Mouse (Mus musculus): ENCODE results near the gene Olfr659.
A peak's percentile ranks its signal among the peaks of the same experiment; 100 is the strongest.

The Olfr659 gene

GRCm38 (mm10) chr7:104666453-104666852 is at the start of gene Olfr659:
TSS of gene Olfr659 (plus strand) at chr7:104666753.
- DNase-seq (ENCODE audit: low spot score in 2 of 2), result no peak

GRCm38 (mm10) chr7:104624494-104624893 is 42.1 kb upstream of the Olfr659 start, which contains the start of gene Olfr657:
TSS of gene Olfr657 (plus strand) at chr7:104624794.
- no peak for DNase-seq (ENCODE audit: low spot score in 2 of 2)

GRCm38 (mm10) chr7:104646841-104647482 is 19.6 kb upstream of the Olfr659 start, which contains the start of gene Olfr658:
TSS of gene Olfr658 (minus strand) at chr7:104647305.
- DNase-seq (ENCODE audit: low spot score in 2 of 2), result peak; percentile 20 to 62

GRCm38 (mm10) chr7:104686201-104686600 is 19.6 kb downstream of the Olfr659 start, which contains the start of gene Olfr661:
TSS of gene Olfr661 (plus strand) at chr7:104686501.
- DNase-seq (ENCODE audit: low spot score in 2 of 2), result no peak

Data from spleen, postnatal 4 days (tissue).